Mouse (Mus musculus) lung, postnatal 0 days (tissue): ENCODE measurements around the gene Gbx1.

Source experiments
- CTCF ChIP-seq: IDR thresholded peaks from 2 replicates; pipeline ENCODE4 v1.5.1; 2016; ENCODE audit warnings: antibody characterized with exemption, mild to moderate bottlenecking
- EP300 ChIP-seq: IDR thresholded peaks from 2 replicates; pipeline ENCODE4 v1.6.1; 2016; ENCODE audit warnings: antibody characterized with exemption, mild to moderate bottlenecking, control low read depth

- TF ChIP-seq CTCF (no peak), EP300 (no peak)
Measured at GRCm38 (mm10) chr5:24499113-24499512, 27.9 kb downstream of the Gbx1 start.
